Mouse (Mus musculus): ENCODE results near the gene Lingo3. TPM values are rescaled to one million over a fixed set of nuclear protein-coding genes. Genes with fewer than 3 reads are reported as not detected.
"Not testable (repeated sequence)": the region's sequence is repeated elsewhere in the genome, so short reads cannot be mapped to it uniquely, and the experiment has no call there.

Gene Lingo3
- total RNA-seq, 2 experiments from 2014 or later = 4.1 to 6.3 TPM

- no peak for DNase-seq (ENCODE audit: low spot score in 2 of 2)
Observed at GRCm38 (mm10) chr10:80845055-80845693, 1.3 kb upstream of the Lingo3 start.

GRCm38 (mm10) chr10:80843087-80843930 is 530 bp downstream of the Lingo3 start:
- DNase-seq (ENCODE audit: low spot score in 2 of 2) = no peak

GRCm38 (mm10) chr10:80842334-80842733 is 1.5 kb downstream of the Lingo3 start:
- no peak for DNase-seq (ENCODE audit: low spot score in 2 of 2)

GRCm38 (mm10) chr10:80841685-80842084 is 2.2 kb downstream of the Lingo3 start:
- no peak for DNase-seq (ENCODE audit: low spot score in 2 of 2)

- no peak for DNase-seq (ENCODE audit: low spot score in 2 of 2)
Observed at GRCm38 (mm10) chr10:80839848-80840247, 4.0 kb downstream of the Lingo3 start.

- peak in 1 of 2 experiments; percentile 41 for DNase-seq (ENCODE audit: low spot score in 2 of 2)
Observed at GRCm38 (mm10) chr10:80838346-80838912, 5.4 kb downstream of the Lingo3 start.

GRCm38 (mm10) chr10:80837827-80838226 is 6.0 kb downstream of the Lingo3 start:
- no peak for DNase-seq (ENCODE audit: low spot score in 2 of 2)

GRCm38 (mm10) chr10:80836949-80837379 is 6.9 kb downstream of the Lingo3 start:
- DNase-seq (ENCODE audit: low spot score in 2 of 2) = no peak

- DNase-seq (ENCODE audit: low spot score in 2 of 2) = no peak
Observed at GRCm38 (mm10) chr10:80835617-80836016, 8.2 kb downstream of the Lingo3 start.

GRCm38 (mm10) chr10:80832818-80833217 is 11.0 kb downstream of the Lingo3 start:
- DNase-seq (ENCODE audit: low spot score in 2 of 2) = no peak

- no peak for DNase-seq (ENCODE audit: low spot score in 2 of 2)
Observed at GRCm38 (mm10) chr10:80831136-80831535, 12.7 kb downstream of the Lingo3 start.

- no peak for DNase-seq (ENCODE audit: low spot score in 2 of 2)
Observed at GRCm38 (mm10) chr10:80829359-80830278, 14.2 kb downstream of the Lingo3 start.

- not testable (repeated sequence) for DNase-seq (ENCODE audit: low spot score in 2 of 2)
Observed at GRCm38 (mm10) chr10:80828587-80828986, 15.3 kb downstream of the Lingo3 start.

- no peak for DNase-seq (ENCODE audit: low spot score in 2 of 2)
Observed at GRCm38 (mm10) chr10:80827870-80828420, 15.9 kb downstream of the Lingo3 start.

- DNase-seq (ENCODE audit: low spot score in 2 of 2) = no peak
Observed at GRCm38 (mm10) chr10:80827063-80827869, 16.6 kb downstream of the Lingo3 start.

- peak; percentile 95 to 96 for DNase-seq (ENCODE audit: low spot score in 2 of 2)
Observed at GRCm38 (mm10) chr10:80826151-80827062, 17.4 kb downstream of the Lingo3 start, which contains the start of gene Oaz1. Gene Oaz1 (plus strand): TSS chr10:80826656.

- no peak for DNase-seq (ENCODE audit: low spot score in 2 of 2)
Observed at GRCm38 (mm10) chr10:80824827-80825226, 19.0 kb downstream of the Lingo3 start.

- DNase-seq (ENCODE audit: low spot score in 2 of 2) = no peak
Observed at GRCm38 (mm10) chr10:80823847-80824643, 19.8 kb downstream of the Lingo3 start.
